Mouse (Mus musculus) forebrain, embryonic 10.5 days (tissue): ENCODE measurements around the gene Gucd1. TPM values are rescaled to one million over a fixed set of nuclear protein-coding genes. Genes with fewer than 3 reads are reported as not detected.

Experiments used
- DNase-seq: peaks from one replicate; pipeline ENCODE4 v3.0.0-alpha.2; 2017; ENCODE audit warnings: low spot score; ENCODE audit errors: extremely low spot score
- H3K27ac ChIP-seq: fragments of 300-500 bp; sonication (generic); 2 replicates; pipeline ENCODE4 v1.5.1; 2016; ENCODE audit warnings: mild to moderate bottlenecking
- H3K27me3 ChIP-seq: fragments of 300-500 bp; sonication (generic); 2 replicates; pipeline ENCODE4 v1.6.1; 2016; ENCODE audit warnings: mild to moderate bottlenecking; ENCODE audit not compliant: poor library complexity, severe bottlenecking
- H3K36me3 ChIP-seq: fragments of 300-500 bp; sonication (generic); replicated peaks from 2 replicates; pipeline ENCODE4 v1.6.1; 2016; ENCODE audit warnings: mild to moderate bottlenecking, moderate library complexity
- H3K4me1 ChIP-seq: fragments of 300-500 bp; sonication (generic); 2 replicates; pipeline ENCODE4 v1.6.1; 2016
- H3K4me3 ChIP-seq: fragments of 300-500 bp; sonication (generic); 2 replicates; pipeline ENCODE4 v1.5.1; 2016; ENCODE audit warnings: mild to moderate bottlenecking, moderate library complexity
- H3K9me3 ChIP-seq: fragments of 300-500 bp; sonication (generic); 2 replicates; pipeline ENCODE4 v1.6.1; 2016; ENCODE audit warnings: mild to moderate bottlenecking, moderate library complexity
- WGBS: fragments of 180-500 bp; shearing (Covaris S2); methylation state at CpG from one replicate; pipeline ENCODE4 v1.1.7; 2016; 5-methylcytosine and 5-hydroxymethylcytosine counted together
- polyA plus RNA-seq: library from polyadenylated mRNA; unstranded; fragments of >200 nt; fragmentation: Nextera tagmentation; extraction: Ambion mirVana; gene quantifications from 2 replicates; pipeline ENCODE4 v1.2.1, GENCODE M21; 2016

Gene Gucd1
- polyA plus RNA-seq, 1 experiment from 2014 or later = 28.6 TPM

DNA sequence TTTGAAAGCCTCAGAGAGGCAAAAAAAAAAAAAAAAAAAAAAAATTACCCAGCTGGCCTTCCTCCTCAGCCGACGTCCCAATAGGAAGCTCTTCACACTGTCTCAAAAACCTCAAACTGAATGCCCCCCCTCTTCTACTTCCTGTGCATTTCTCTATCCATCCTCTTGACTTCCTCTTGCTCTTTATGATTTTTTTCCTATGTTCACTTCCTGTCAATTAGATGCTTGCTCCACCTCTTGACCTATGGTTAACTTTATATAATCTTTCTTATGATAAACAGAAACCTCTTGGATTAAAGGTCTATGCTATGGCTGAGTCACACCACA is 25.9 kb downstream of the Gucd1 start:
- no peak for DNase-seq
- WGBS = 93% methylated on average over 2 of the region's 2 CpGs
- Histone ChIP-seq H3K4me3 (no peak overlapping the region), H3K36me3 (no peaks in the 10 kb centered on the region), H3K27ac (no peak overlapping the region), H3K9me3 (no peaks in the 10 kb centered on the region), H3K4me1 (no peaks in the 10 kb centered on the region), H3K27me3 (no peaks in the 10 kb centered on the region)

DNA sequence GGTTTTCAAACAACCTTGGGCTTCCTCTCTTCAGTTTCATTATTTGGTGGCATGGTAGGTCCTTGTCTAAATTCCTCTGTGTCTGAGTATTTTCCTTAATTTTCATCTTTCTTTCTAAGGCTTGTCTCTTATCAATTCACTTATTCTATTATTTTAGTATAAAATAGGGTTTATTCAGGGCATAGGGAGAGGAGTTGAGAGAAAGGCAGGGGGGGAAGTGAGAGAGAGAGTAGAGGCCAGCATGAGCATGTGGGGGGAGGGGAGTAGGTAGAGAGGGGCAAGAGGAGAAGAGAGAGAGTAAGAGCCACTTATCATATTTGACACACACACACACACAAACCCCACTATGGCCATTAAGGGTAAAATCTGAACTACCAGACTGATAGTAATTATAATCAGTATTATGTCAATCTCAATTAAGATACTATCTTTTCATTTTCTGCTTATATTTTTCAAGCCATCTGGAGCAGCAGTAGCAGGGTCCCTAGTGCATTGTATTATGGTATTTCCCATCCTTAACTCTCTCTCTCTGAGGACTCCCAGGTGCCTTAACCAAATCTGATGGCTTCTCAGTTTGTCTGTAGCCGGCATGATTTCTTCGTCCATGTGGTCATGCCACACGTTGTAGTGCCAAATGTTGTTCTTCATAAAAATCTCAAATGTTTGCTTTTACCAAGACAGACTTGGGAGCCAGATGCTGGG is 26.4 kb downstream of the Gucd1 start:
- 93% methylated on average over 3 of the region's 3 CpGs for WGBS
- DNase-seq = no peak
- H3K4me3 ChIP-seq = no peak overlapping the region
- no peaks in the 10 kb centered on the region for H3K4me1 ChIP-seq
- H3K27ac ChIP-seq = no peak overlapping the region
- no peaks in the 10 kb centered on the region for H3K27me3 ChIP-seq
- no peaks in the 10 kb centered on the region for H3K9me3 ChIP-seq
- no peaks in the 10 kb centered on the region for H3K36me3 ChIP-seq

DNA sequence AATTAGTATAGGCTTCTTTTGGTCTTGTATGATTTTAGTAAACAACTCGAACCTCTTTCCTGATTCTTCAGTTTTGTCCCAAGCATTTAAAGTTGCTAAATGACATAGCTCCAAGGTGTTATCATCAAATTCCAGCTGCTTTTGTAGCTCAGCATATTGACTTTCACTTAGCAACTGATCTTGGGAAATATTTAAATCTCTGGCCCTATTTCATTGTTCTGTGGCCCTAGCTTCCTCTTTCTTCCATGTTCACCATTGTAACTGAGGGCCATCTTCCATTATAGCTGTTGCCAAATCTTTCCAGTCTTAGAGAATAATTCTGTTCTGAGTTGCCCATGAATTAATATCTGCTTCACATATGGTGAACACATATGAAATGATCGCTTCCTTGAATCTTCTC is 27.0 kb downstream of the Gucd1 start:
- H3K9me3 ChIP-seq = no peaks in the 10 kb centered on the region
- no peaks in the 10 kb centered on the region for H3K4me1 ChIP-seq
- 80% methylated on average over 2 of the region's 2 CpGs for WGBS
- H3K36me3 ChIP-seq = no peaks in the 10 kb centered on the region
- H3K27me3 ChIP-seq = no peaks in the 10 kb centered on the region
- no peak overlapping the region for H3K4me3 ChIP-seq
- no peak overlapping the region for H3K27ac ChIP-seq
- no peak for DNase-seq

DNA sequence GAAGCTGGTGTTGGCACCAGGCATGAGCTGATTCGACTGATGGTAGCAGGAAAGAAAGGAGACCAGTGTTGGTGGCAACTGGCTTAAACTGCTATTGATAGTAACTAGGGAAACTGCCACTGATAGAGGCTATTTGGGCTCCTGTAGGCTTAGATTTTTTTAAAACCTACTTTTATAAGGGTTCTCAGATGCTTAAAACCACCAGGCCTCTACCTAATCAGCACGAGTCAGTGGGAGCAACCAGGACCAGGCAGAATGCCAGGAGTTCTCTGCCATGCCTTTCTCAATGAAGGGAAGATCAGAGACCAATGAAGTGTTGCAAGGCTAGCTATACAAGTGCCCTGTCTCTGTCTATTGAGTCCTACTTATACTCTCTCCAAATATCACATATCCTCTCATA is 28.2 kb downstream of the Gucd1 start:
- H3K9me3 ChIP-seq = no peaks in the 10 kb centered on the region
- H3K36me3 ChIP-seq = no peaks in the 10 kb centered on the region
- no peaks in the 10 kb centered on the region for H3K4me1 ChIP-seq
- no peak overlapping the region for H3K4me3 ChIP-seq
- H3K27me3 ChIP-seq = no peaks in the 10 kb centered on the region
- 81% methylated on average over 2 of the region's 2 CpGs for WGBS
- no peak for DNase-seq
- H3K27ac ChIP-seq = no peak overlapping the region

DNA sequence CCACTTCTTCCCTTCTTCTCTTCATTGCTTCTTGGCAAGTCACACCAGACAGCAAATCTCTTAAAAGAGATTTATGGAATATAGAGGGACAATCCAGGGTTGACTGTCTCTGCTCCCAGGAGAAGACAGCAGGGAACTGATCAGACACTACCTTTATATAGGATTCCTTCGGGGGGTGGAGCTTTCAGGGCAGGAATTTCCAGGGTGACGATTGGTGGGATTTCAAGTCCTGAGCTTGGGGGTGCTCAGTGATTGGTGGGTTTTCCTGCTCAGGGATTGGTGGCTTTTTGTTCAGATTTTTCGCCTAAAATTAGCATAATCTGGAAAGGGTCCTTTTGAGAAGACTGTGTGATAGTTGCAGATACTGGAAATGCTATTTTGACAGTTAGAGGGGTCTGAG is 30.6 kb downstream of the Gucd1 start:
- no peaks in the 10 kb centered on the region for H3K27me3 ChIP-seq
- no peaks in the 10 kb centered on the region for H3K36me3 ChIP-seq
- H3K4me3 ChIP-seq = no peak overlapping the region
- no peak for DNase-seq
- H3K9me3 ChIP-seq = no peaks in the 10 kb centered on the region
- H3K27ac ChIP-seq = no peak overlapping the region
- whole genome bisulfite sequencing = 71% methylated on average over 3 of the region's 3 CpGs
- no peaks in the 10 kb centered on the region for H3K4me1 ChIP-seq

DNA sequence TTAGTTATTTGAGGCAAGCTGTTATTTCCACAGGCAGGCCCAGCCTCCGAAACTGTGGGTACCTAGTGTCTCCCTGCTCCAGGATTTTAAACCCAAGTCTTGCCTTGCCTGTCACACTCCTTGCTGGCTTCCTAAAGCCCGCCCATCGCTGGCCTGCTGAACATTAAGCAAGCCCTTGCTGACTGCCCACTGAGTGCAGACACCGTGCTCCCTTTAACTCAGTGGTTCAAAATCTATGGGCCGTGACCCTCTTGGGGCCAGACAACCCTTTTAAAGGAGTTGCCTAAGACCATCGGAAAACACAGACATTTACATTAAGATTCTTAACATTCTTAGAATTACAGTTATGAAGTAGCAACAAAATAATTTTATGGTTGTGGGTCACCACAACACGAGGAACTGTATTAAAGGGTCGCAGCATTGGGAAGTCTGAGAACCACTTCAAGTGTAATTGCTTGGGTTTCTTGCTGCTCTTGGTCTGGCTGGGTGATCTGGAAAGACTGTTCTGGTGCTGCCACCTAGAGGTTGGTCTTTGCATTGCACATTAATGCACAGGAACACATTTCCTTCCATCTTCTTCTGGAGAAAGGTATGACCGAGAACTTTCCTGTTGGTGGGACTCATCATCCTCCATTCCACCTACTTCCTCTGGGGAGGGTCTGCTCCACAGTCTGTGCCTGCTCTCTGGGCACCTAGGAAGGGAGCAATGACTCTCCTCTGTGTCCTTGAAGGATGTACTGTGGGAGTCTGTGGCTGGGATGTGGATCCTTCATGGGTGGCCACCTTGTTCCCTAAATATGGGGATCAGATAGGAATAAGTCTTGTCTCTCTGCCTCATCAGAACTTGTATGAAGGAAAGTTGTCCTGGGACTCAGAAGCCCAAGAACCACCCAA is 31.4 kb downstream of the Gucd1 start:
- peak; percentile 74 for DNase-seq
- H3K27ac ChIP-seq = no peak overlapping the region
- H3K27me3 ChIP-seq = no peaks in the 10 kb centered on the region
- H3K4me1 ChIP-seq = no peaks in the 10 kb centered on the region
- no peaks in the 10 kb centered on the region for H3K36me3 ChIP-seq
- WGBS = 62% methylated on average over 9 of the region's 9 CpGs
- no peak overlapping the region for H3K4me3 ChIP-seq
- no peaks in the 10 kb centered on the region for H3K9me3 ChIP-seq

DNA sequence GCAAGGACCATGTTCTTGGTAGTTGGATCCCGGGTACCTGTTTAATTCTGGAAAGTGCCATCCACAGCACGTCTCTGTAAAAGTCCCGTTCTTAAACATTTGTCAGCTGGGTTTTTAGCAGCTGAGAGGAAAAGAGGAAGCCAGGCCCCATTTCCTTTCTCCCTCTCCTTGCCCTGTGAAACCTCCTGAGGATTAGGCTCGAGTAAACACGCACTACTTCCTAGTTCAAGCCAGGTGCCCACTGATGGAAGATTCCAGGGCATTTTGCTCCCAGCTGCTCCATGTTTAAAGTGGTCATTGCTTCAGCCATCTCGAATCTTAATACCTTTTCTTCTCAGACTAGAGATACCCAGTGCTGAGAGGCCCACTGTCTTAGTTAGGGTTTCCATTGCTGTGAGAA is 33.0 kb downstream of the Gucd1 start:
- H3K4me3 ChIP-seq = no peak overlapping the region
- DNase-seq = no peak
- no peaks in the 10 kb centered on the region for H3K9me3 ChIP-seq
- H3K27ac ChIP-seq = no peak overlapping the region
- H3K4me1 ChIP-seq = no peaks in the 10 kb centered on the region
- WGBS = 90% methylated on average over 6 of the region's 6 CpGs
- H3K36me3 ChIP-seq = no peaks in the 10 kb centered on the region
- no peaks in the 10 kb centered on the region for H3K27me3 ChIP-seq

DNA sequence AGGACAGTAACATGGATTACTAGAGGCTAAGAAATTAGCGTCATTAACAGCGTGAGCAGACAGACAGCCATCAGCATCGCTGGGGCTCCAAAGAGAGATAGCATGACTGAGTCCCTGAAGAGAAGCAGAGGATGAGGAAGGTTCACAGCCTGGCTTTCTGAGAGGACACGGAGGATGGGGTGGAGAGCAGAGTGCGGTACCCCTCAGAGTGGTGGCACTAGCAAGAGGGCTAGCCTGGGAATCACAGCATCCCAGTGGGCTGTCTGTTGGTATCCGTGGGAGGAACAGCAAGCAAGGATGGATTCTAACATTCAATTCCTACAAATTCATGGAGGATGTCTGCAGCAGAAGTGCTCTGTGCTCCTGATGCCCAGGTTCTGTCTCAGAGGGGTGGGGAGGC is 33.7 kb downstream of the Gucd1 start:
- no peak overlapping the region for H3K4me3 ChIP-seq
- H3K27me3 ChIP-seq = no peaks in the 10 kb centered on the region
- no peaks in the 10 kb centered on the region for H3K36me3 ChIP-seq
- DNase-seq = no peak
- H3K4me1 ChIP-seq = no peaks in the 10 kb centered on the region
- WGBS = 89% methylated on average over 6 of the region's 6 CpGs
- no peak overlapping the region for H3K27ac ChIP-seq
- no peaks in the 10 kb centered on the region for H3K9me3 ChIP-seq

DNA sequence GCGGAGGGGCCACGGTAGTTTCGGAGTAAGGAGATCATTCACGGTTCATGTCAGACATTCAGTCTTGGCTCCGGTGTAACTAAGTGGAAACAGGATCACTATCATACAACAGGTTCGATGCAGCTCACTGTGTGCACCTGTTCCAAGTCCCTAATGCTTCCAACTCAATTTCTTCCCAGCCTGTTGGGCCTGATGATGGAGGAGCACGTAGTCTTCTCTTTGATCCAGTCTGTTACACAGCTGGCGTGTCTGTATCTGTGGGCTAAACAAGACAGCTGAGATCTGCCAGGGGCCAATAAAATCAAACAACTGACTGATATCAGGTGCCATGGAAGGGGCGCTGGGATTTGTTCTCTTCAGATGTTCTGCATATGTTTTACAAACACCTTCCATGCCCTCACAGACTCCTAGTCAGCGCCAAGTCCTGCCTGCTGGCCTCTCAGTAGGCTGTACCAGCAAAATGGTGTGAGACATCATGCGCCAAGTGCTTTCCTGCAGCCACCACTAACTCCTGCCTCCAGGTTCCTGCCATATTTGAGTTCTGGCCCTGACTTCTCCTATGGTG is 34.8 kb downstream of the Gucd1 start:
- 90% methylated on average over 11 of the region's 11 CpGs for WGBS
- Histone ChIP-seq H3K4me1 (no peaks in the 10 kb centered on the region), H3K4me3 (no peak overlapping the region), H3K27ac (no peak overlapping the region), H3K9me3 (no peaks in the 10 kb centered on the region), H3K36me3 (no peaks in the 10 kb centered on the region), H3K27me3 (no peaks in the 10 kb centered on the region)
- no peak for DNase-seq

DNA sequence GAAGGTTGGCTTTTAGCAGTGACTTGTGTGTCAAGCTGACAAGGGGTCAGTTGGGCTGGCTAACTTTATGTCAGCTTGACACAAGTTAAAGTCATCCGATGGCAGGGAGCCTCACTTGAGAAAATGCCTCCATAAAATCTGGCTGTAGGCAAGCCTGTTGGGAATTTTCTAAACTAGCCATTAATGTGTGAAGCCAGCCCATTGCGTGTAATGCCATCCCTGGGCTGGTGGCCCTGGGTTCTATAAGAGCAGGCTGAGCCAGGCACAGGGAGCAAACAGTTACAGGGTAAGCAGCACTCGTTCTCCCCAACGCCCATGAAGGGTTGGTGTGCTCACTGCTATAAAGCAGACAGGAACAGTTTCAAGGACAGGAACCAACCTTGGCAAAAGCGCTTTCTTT is 35.5 kb downstream of the Gucd1 start:
- Histone ChIP-seq H3K4me3 (no peak overlapping the region), H3K9me3 (no peaks in the 10 kb centered on the region), H3K27ac (no peak overlapping the region), H3K27me3 (no peaks in the 10 kb centered on the region), H3K4me1 (no peaks in the 10 kb centered on the region), H3K36me3 (no peaks in the 10 kb centered on the region)
- WGBS = 88% methylated on average over 5 of the region's 5 CpGs
- no peak for DNase-seq

DNA sequence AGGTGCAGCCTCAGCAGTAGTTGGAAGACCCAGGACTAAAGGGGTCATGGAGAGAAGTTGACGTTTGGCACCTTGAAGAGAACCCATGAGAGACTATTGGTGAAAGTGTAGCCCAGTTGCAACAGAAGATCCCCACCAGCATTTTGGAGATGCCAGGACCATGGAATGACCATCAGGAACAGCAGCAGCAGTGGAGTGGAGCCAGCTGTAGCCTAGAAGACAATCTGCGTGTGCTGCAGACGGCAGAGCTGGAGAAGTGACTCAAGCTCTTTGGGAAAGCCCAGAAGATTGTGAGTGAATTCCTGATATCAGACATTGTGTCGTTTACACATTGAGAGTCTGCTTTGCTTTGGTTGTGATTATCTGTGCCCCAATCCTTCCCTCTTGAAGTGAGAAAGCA is 36.1 kb downstream of the Gucd1 start:
- Histone ChIP-seq H3K9me3 (no peaks in the 10 kb centered on the region), H3K4me3 (no peak overlapping the region), H3K27ac (no peak overlapping the region), H3K27me3 (no peaks in the 10 kb centered on the region), H3K36me3 (no peaks in the 10 kb centered on the region), H3K4me1 (no peaks in the 10 kb centered on the region)
- 93% methylated on average over 4 of the region's 4 CpGs for WGBS
- DNase-seq = no peak

DNA sequence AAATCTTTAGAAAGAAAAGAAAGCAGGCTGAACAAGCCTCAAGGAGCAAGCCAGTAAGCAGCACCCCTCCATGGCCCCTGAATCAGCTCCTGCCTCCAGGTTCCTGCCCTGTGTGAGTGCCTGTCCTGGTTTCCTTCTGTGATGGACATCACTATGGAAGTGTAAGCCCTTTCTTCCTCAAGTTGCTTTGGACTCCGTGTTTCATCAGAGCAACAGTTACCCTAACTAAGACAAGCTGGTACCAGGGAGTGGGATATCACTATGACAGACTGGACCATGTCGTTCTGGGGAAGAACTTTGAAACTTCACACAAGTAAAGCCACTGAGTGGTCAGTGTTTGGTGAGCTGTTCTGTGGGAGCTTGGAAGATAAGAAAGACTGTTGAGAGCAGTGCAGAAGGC is 37.8 kb downstream of the Gucd1 start:
- Histone ChIP-seq H3K36me3 (no peaks in the 10 kb centered on the region), H3K4me1 (peaks cover 1% of the 10 kb centered on the region), H3K27me3 (no peaks in the 10 kb centered on the region), H3K27ac (no peak overlapping the region), H3K9me3 (no peaks in the 10 kb centered on the region), H3K4me3 (no peak overlapping the region)
- no peak for DNase-seq
- 88% methylated on average over 2 of the region's 2 CpGs for WGBS

DNA sequence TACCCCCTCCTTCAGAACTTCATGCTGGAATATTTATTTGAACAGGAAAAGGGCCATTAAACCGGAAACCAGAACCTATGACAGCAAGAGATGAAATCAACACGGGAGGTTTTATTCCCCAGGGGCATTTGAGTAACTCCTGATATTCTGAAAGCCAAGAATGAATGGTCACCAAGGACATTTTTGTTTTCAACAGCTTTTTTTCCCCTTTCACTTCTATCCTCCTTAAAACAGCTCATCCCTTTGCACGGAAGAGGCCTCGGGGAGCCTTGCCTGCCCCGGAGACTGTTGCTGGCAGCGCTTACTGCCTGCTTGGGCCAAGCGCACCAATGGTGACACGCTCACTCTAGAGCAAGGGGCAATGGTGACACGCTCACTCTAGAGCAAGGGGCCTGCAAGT is 40.7 kb downstream of the Gucd1 start:
- no peaks in the 10 kb centered on the region for H3K9me3 ChIP-seq
- no peak overlapping the region for H3K4me3 ChIP-seq
- DNase-seq = no peak
- no peaks in the 10 kb centered on the region for H3K36me3 ChIP-seq
- no peaks in the 10 kb centered on the region for H3K27me3 ChIP-seq
- no peak overlapping the region for H3K27ac ChIP-seq
- H3K4me1 ChIP-seq = peaks cover 7% of the 10 kb centered on the region
- 87% methylated on average over 9 of the region's 9 CpGs for WGBS
